Mouse (Mus musculus) left cerebral cortex, adult 9 months (tissue): Measurements from ENCODE around the gene C130050O18Rik.

Experiments used
- DNase-seq, 2 experiments: peaks; one replicate each; pipeline ENCODE4 v3.0.0; 2022; ENCODE audit warnings: low spot score in 2 of 2

The C130050O18Rik gene

GRCm38 (mm10) chr5:139425198-139425597 lies 20.1 kb downstream of the C130050O18Rik start:
- DNase-seq, result no peak

- DNase-seq, result no peak
These were observed 21.9 kb downstream of the C130050O18Rik start for GRCm38 (mm10) chr5:139427001-139427400.

- DNase-seq, result no peak
These were observed 22.9 kb downstream of the C130050O18Rik start for GRCm38 (mm10) chr5:139427989-139428388.

GRCm38 (mm10) chr5:139429818-139430341 lies 24.8 kb downstream of the C130050O18Rik start:
- DNase-seq, result peak in 1 of 2 experiments; percentile 51

- DNase-seq, result no peak
These were observed 27.3 kb downstream of the C130050O18Rik start for GRCm38 (mm10) chr5:139432333-139432732.

- DNase-seq, result no peak
These were observed 27.8 kb downstream of the C130050O18Rik start for GRCm38 (mm10) chr5:139432747-139433508.

- no peak for DNase-seq
These were observed 28.9 kb downstream of the C130050O18Rik start for GRCm38 (mm10) chr5:139433842-139434568.

GRCm38 (mm10) chr5:139434940-139435339 lies 29.9 kb downstream of the C130050O18Rik start:
- DNase-seq, result peak; percentile 74 to 81

GRCm38 (mm10) chr5:139437769-139438168 lies 32.7 kb downstream of the C130050O18Rik start:
- no peak for DNase-seq

- DNase-seq, result no peak
These were observed 33.4 kb downstream of the C130050O18Rik start for GRCm38 (mm10) chr5:139438440-139438839.

- DNase-seq, result no peak
These were observed 35.4 kb downstream of the C130050O18Rik start for GRCm38 (mm10) chr5:139440451-139440850.

GRCm38 (mm10) chr5:139440926-139441725 lies 36.0 kb downstream of the C130050O18Rik start:
- DNase-seq, result no peak

GRCm38 (mm10) chr5:139441726-139442018 lies 36.6 kb downstream of the C130050O18Rik start:
- no peak for DNase-seq

GRCm38 (mm10) chr5:139442428-139442827 lies 37.3 kb downstream of the C130050O18Rik start:
- no peak for DNase-seq

GRCm38 (mm10) chr5:139442962-139443361 lies 37.9 kb downstream of the C130050O18Rik start:
- DNase-seq, result no peak

- no peak for DNase-seq
These were observed 40.2 kb downstream of the C130050O18Rik start for GRCm38 (mm10) chr5:139445258-139445657.

- peak in 1 of 2 experiments; percentile 59 for DNase-seq
These were observed 42.9 kb downstream of the C130050O18Rik start for GRCm38 (mm10) chr5:139448025-139448424.

GRCm38 (mm10) chr5:139449161-139449791 lies 44.2 kb downstream of the C130050O18Rik start:
- DNase-seq, result no peak

GRCm38 (mm10) chr5:139449926-139450325 lies 44.8 kb downstream of the C130050O18Rik start:
- no peak for DNase-seq

GRCm38 (mm10) chr5:139453031-139453430 lies 48.0 kb downstream of the C130050O18Rik start:
- no peak for DNase-seq

- DNase-seq, result peak in 1 of 2 experiments; percentile 73
These were observed 50.1 kb downstream of the C130050O18Rik start for GRCm38 (mm10) chr5:139455166-139455565.
